8 mouse cellular contexts compared by ENCODE assay signal in the genomic region with DNA sequence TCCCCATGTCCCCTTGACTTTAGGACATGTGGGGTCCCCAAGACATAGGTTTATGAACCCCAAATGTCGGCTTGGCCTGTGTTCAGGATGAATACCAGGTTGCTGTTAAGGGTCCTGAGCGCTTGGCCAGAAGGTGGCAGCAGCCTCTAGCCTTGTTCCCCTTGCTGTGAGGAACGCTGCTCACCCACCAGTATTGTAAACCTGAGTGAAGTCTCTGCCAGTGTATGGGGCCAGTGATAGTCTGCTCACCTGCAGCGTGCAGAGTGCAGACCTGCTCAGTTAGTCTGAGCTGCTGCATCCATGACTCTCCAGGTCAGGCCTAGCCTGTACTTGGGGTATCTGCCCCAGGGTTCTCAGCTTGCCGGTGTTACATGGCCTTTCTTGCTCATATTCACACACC. TPM values are rescaled to one million over a fixed set of nuclear protein-coding genes. Genes with fewer than 3 reads are reported as not detected.
DNase-seq lines count a peak whose midpoint lies in the region; ATAC-seq and TF ChIP-seq lines count a peak whose summit lies in the region.

No protein-coding gene starts in this region.

- H3K27me3 ChIP-seq in embryonic facial prominence, embryonic 14.5 days (replicated peaks; ENCODE audit: control insufficient read depth, insufficient read depth, low read length) = peaks cover 19% of the 10 kb centered on the region
- 0 out of 2 replicates have a peak, but pooled peaks cover 7% of the 10 kb centered on the region for H3K27me3 ChIP-seq in heart, embryonic 12.5 days (replicated peaks)
- peaks cover 43% of the 10 kb centered on the region for H3K27me3 ChIP-seq in kidney, embryonic 15.5 days
- peaks cover 23% of the 10 kb centered on the region for H3K27me3 ChIP-seq in limb, embryonic 15.5 days
- H3K27me3 ChIP-seq in midbrain, postnatal 0 days (ENCODE audit: insufficient read depth, low read length) = no peaks in the 10 kb centered on the region; the same call in 1 of the 2 replicates

- H3K4me3 ChIP-seq in embryonic facial prominence, embryonic 14.5 days (ENCODE audit: low read depth, low read length) = no peak overlapping the region
- H3K4me3 ChIP-seq in heart, embryonic 12.5 days = no peak overlapping the region
- no peak overlapping the region for H3K4me3 ChIP-seq in kidney, embryonic 15.5 days (replicated peaks)
- no peak overlapping the region for H3K4me3 ChIP-seq in limb, embryonic 15.5 days
- no peak overlapping the region for H3K4me3 ChIP-seq in midbrain, postnatal 0 days (ENCODE audit: low read depth, low read length)

- H3K36me3 ChIP-seq in embryonic facial prominence, embryonic 14.5 days (ENCODE audit: control insufficient read depth, insufficient read depth, low read length) = no peaks in the 10 kb centered on the region
- no peaks in the 10 kb centered on the region for H3K36me3 ChIP-seq in heart, embryonic 12.5 days
- H3K36me3 ChIP-seq in kidney, embryonic 15.5 days = no peaks in the 10 kb centered on the region
- no peaks in the 10 kb centered on the region for H3K36me3 ChIP-seq in limb, embryonic 15.5 days
- H3K36me3 ChIP-seq in midbrain, postnatal 0 days (ENCODE audit: insufficient read depth, low read length) = no peaks in the 10 kb centered on the region

- H3K4me2 ChIP-seq in embryonic facial prominence, embryonic 14.5 days (ENCODE audit: low read depth, low read length) = no peak overlapping the region
- H3K4me2 ChIP-seq in heart, embryonic 12.5 days = peak overlapping the region; percentile 83
- H3K4me2 ChIP-seq in kidney, embryonic 15.5 days = no peak overlapping the region
- H3K4me2 ChIP-seq in limb, embryonic 15.5 days = peak overlapping the region; percentile 88; the same call in 1 of the 2 replicates
- H3K4me2 ChIP-seq in midbrain, postnatal 0 days (ENCODE audit: low read depth, low read length, poor library complexity, severe bottlenecking) = no peak overlapping the region

- TF ChIP-seq CTCF in midbrain, postnatal 0 days (IDR thresholded peaks at IDR 0.05) = peak; percentile 87

- peak; percentile 68 for ATAC-seq in embryonic facial prominence, embryonic 14.5 days (ENCODE audit: low read depth)
- ATAC-seq in heart, embryonic 12.5 days (ENCODE audit: insufficient number of reproducible peaks, low FRiP score) = peak; percentile 68; the same call in 1 of the 2 replicates
- 0 out of 2 replicates have a peak, but pooled peaks have one; percentile 33 for ATAC-seq in kidney, embryonic 15.5 days (replicated peaks; ENCODE audit: low FRiP score)
- ATAC-seq in limb, embryonic 15.5 days (ENCODE audit: insufficient number of reproducible peaks, low FRiP score, low TSS enrichment, low read depth) = no peak
- no peak for ATAC-seq in midbrain, postnatal 0 days (ENCODE audit: low FRiP score)

- H3K9ac ChIP-seq in embryonic facial prominence, embryonic 14.5 days (ENCODE audit: low read depth, low read length) = no peak overlapping the region
- H3K9ac ChIP-seq in heart, embryonic 12.5 days = no peak overlapping the region
- H3K9ac ChIP-seq in kidney, embryonic 15.5 days = no peak overlapping the region
- no peak overlapping the region for H3K9ac ChIP-seq in limb, embryonic 15.5 days
- no peak overlapping the region for H3K9ac ChIP-seq in midbrain, postnatal 0 days (replicated peaks; ENCODE audit: low read length, poor library complexity, severe bottlenecking)

- peaks cover 23% of the 10 kb centered on the region for H3K4me1 ChIP-seq in embryonic facial prominence, embryonic 14.5 days (ENCODE audit: control insufficient read depth, insufficient read depth, low read length)
- H3K4me1 ChIP-seq in heart, embryonic 12.5 days (replicated peaks) = peaks cover 42% of the 10 kb centered on the region
- peaks cover 26% of the 10 kb centered on the region for H3K4me1 ChIP-seq in kidney, embryonic 15.5 days
- H3K4me1 ChIP-seq in limb, embryonic 15.5 days = peaks cover 16% of the 10 kb centered on the region
- peaks cover 9% of the 10 kb centered on the region for H3K4me1 ChIP-seq in midbrain, postnatal 0 days (ENCODE audit: insufficient read depth, low read length)

- no peaks in the 10 kb centered on the region for H3K9me3 ChIP-seq in embryonic facial prominence, embryonic 14.5 days (ENCODE audit: control insufficient read depth, low read length)
- H3K9me3 ChIP-seq in heart, embryonic 12.5 days (replicated peaks) = no peaks in the 10 kb centered on the region
- H3K9me3 ChIP-seq in kidney, embryonic 15.5 days (replicated peaks) = no peaks in the 10 kb centered on the region
- no peaks in the 10 kb centered on the region for H3K9me3 ChIP-seq in limb, embryonic 15.5 days
- no peaks in the 10 kb centered on the region for H3K9me3 ChIP-seq in midbrain, postnatal 0 days (ENCODE audit: low read length)

- H3K27ac ChIP-seq in embryonic facial prominence, embryonic 14.5 days (replicated peaks; ENCODE audit: low read depth, low read length) = no peak overlapping the region
- no peak overlapping the region for H3K27ac ChIP-seq in heart, embryonic 12.5 days (ENCODE audit: poor library complexity, severe bottlenecking)
- no peak overlapping the region for H3K27ac ChIP-seq in kidney, embryonic 15.5 days
- no peak overlapping the region for H3K27ac ChIP-seq in limb, embryonic 15.5 days
- H3K27ac ChIP-seq in midbrain, postnatal 0 days (ENCODE audit: low read depth, low read length) = no peak overlapping the region

- WGBS in embryonic facial prominence, embryonic 14.5 days = 30% methylated on average over 5 of the region's 5 CpGs
- 26% methylated on average over 5 of the region's 5 CpGs for WGBS in heart, embryonic 12.5 days
- 32% methylated on average over 5 of the region's 5 CpGs for WGBS in kidney, embryonic 15.5 days
- 29% methylated on average over 5 of the region's 5 CpGs for WGBS in limb, embryonic 15.5 days
- WGBS in midbrain, postnatal 0 days = 34% methylated on average over 5 of the region's 5 CpGs

- peak; percentile 37 to 70 for DNase-seq in urinary bladder, adult 18-20 months (ENCODE audit: low spot score in 2 of 2)
- no peak for DNase-seq in urinary bladder, postnatal 10 days (ENCODE audit: low spot score)
- peak; percentile 79 for DNase-seq in embryonic facial prominence, embryonic 14.5 days (ENCODE audit: low spot score)
- peak; percentile 78 for DNase-seq in midbrain, postnatal 0 days (ENCODE audit: low spot score)
- peak; percentile 74 for DNase-seq in spleen, postnatal 36 days (ENCODE audit: low spot score in 2 of 2)

RNA-seq across cellular contexts. Expression of a gene that starts 0.5 kb away (rescaled TPM):
- 13.5 and 21.7 TPM in 2 replicates for polyA plus RNA-seq in embryonic facial prominence, embryonic 14.5 days (2014; fragmentation: Nextera tagmentation; extraction: Ambion mirVana)
- polyA plus RNA-seq in heart, embryonic 12.5 days (2016; fragmentation: Nextera tagmentation; extraction: Ambion mirVana) = 20.2 and 20.9 TPM in 2 replicates
- 2.4 and 2.5 TPM in 2 replicates for polyA plus RNA-seq in kidney, embryonic 15.5 days (2015; fragmentation: Nextera tagmentation; extraction: Ambion mirVana)
- 9.6 and 17.3 TPM in 2 replicates for polyA plus RNA-seq in limb, embryonic 15.5 days (2015; fragmentation: Nextera tagmentation; extraction: Ambion mirVana)
- total RNA-seq in midbrain, postnatal 0 days (2014; rRNA removed) = 16.1 and 22.4 TPM in 2 replicates
- polyA plus RNA-seq in midbrain, postnatal 0 days (2015; fragmentation: Nextera tagmentation; extraction: Ambion mirVana) = 29.4 and 29.8 TPM in 2 replicates

RNA-seq across cellular contexts. Expression of a gene that starts 34.2 kb away (rescaled TPM):
- 0.85 and 1.1 TPM in 2 replicates for polyA plus RNA-seq in embryonic facial prominence, embryonic 14.5 days (2014; fragmentation: Nextera tagmentation; extraction: Ambion mirVana)
- 2.1 and 2.7 TPM in 2 replicates for polyA plus RNA-seq in heart, embryonic 12.5 days (2016; fragmentation: Nextera tagmentation; extraction: Ambion mirVana)
- polyA plus RNA-seq in kidney, embryonic 15.5 days (2015; fragmentation: Nextera tagmentation; extraction: Ambion mirVana) = 0.61 and 1.5 TPM in 2 replicates
- polyA plus RNA-seq in limb, embryonic 15.5 days (2015; fragmentation: Nextera tagmentation; extraction: Ambion mirVana) = 0.65 and 0.94 TPM in 2 replicates
- 0.19 TPM in 1 of 2 replicates, not detected in the other for total RNA-seq in midbrain, postnatal 0 days (2014; rRNA removed)
- polyA plus RNA-seq in midbrain, postnatal 0 days (2015; fragmentation: Nextera tagmentation; extraction: Ambion mirVana) = 0.11 and 0.48 TPM in 2 replicates

Comparison
In these comparisons a context has a peak if more than half of its experiments do, and no peak if none do; other contexts are left out.
1. ATAC-seq: peak in embryonic facial prominence, embryonic 14.5 days (single experiment), heart, embryonic 12.5 days (single experiment) and kidney, embryonic 15.5 days (single experiment); none in limb, embryonic 15.5 days (single experiment) and midbrain, postnatal 0 days (single experiment).
2. H3K4me2 ChIP-seq: peak in heart, embryonic 12.5 days (single experiment) and limb, embryonic 15.5 days (single experiment); none in embryonic facial prominence, embryonic 14.5 days (single experiment), kidney, embryonic 15.5 days (single experiment) and midbrain, postnatal 0 days (single experiment).